Mouse (Mus musculus): ENCODE data around the gene Aldh16a1. TPM values are rescaled to one million over a fixed set of nuclear protein-coding genes. Genes with fewer than 3 reads are reported as not detected.

Aldh16a1 gene
- total and polyA plus RNA-seq, 3 experiments, result 26.9 to 49.8 (median 45.1) TPM

- H3K9me3 ChIP-seq (replicated peaks; ENCODE audit: low read length), result no peaks in the 10 kb centered on the region
- H3K27ac ChIP-seq (ENCODE audit: insufficient read depth, low read depth), result no peak overlapping the region
- no peaks in the 10 kb centered on the region for H3K36me3 ChIP-seq (replicated peaks in 1 of 2; ENCODE audit: control insufficient read depth in 1 of 2, insufficient read depth in 1 of 2, low read length in 1 of 2)
- no peaks in the 10 kb centered on the region for H3K79me2 ChIP-seq (replicated peaks; ENCODE audit: control insufficient read depth, extremely low read depth, insufficient read depth, poor library complexity, severe bottlenecking)
- H3K4me3 ChIP-seq (replicated peaks in 1 of 3; ENCODE audit: low read depth in 2 of 3, low read length in 2 of 3, poor library complexity in 1 of 3), result no peak overlapping the region
- no peak overlapping the region for H3K9ac ChIP-seq (ENCODE audit: insufficient read depth, low read depth)
- dilution Hi-C loops (cut with MboI; ENCODE audit: extremely low pct_ligation_motif_present, extremely low pct_unique_long_range_greater_than_20kb, low sequenced_read_pairs) (no loop called here), in situ Hi-C loops (cut with MboI; ENCODE audit: low pct_ligation_motif_present, low pct_unique_long_range_greater_than_20kb, low sequenced_read_pairs) (no loop called here)
- peaks cover 0 to 20% of the 10 kb centered on the region in 2 experiments; a peak in 3 of 4 replicates for H3K4me1 ChIP-seq (ENCODE audit: control insufficient read depth in 1 of 2, insufficient read depth in 2 of 2)
- H3K27me3 ChIP-seq (replicated peaks), result peaks cover 87% of the 10 kb centered on the region
- no peak for DNase-seq (ENCODE audit: extremely low read depth)
- no peak for TF ChIP-seq CHD2 (IDR thresholded peaks at IDR 0.05; ENCODE audit: low read length)
- H3K4me2 ChIP-seq (ENCODE audit: insufficient read depth, low read depth, poor library complexity, severe bottlenecking), result no peak overlapping the region
Observed at GRCm38 (mm10) chr7:45191803-45192363, 37.5 kb upstream of the Aldh16a1 start.

- Histone ChIP-seq H3K9me3 (replicated peaks; ENCODE audit: low read length) (no peaks in the 10 kb centered on the region), H3K27me3 (replicated peaks) (peaks cover 88% of the 10 kb centered on the region)
- dilution Hi-C loops (cut with MboI; ENCODE audit: extremely low pct_ligation_motif_present, extremely low pct_unique_long_range_greater_than_20kb, low sequenced_read_pairs), result no loop called here
Observed at GRCm38 (mm10) chr7:45191161-45191560, 36.8 kb upstream of the Aldh16a1 start.

GRCm38 (mm10) chr7:45190186-45190585 lies 35.8 kb upstream of the Aldh16a1 start:
- no peaks in the 10 kb centered on the region for H3K9me3 ChIP-seq (replicated peaks; ENCODE audit: low read length)
- TF ChIP-seq NRF1 (IDR thresholded peaks at IDR 0.05; ENCODE audit: low read depth, low read length), result no peak
- no peak for TF ChIP-seq UBTF (IDR thresholded peaks at IDR 0.05; ENCODE audit: low read depth, low read length)
- no peak for TF ChIP-seq NELFE (IDR thresholded peaks at IDR 0.05; ENCODE audit: low read depth, low read length)
- TF ChIP-seq POLR2AphosphoS2 (IDR thresholded peaks at IDR 0.05; ENCODE audit: low read depth, low read length), result no peak
- no peak for TF ChIP-seq ELF1 (IDR thresholded peaks at IDR 0.05; ENCODE audit: low read depth, low read length)
- TF ChIP-seq MAX (IDR thresholded peaks at IDR 0.05; ENCODE audit: low read length), result no peak
- TF ChIP-seq KAT2A (IDR thresholded peaks at IDR 0.05; ENCODE audit: insufficient replicate concordance, low read length), result no peak
- no peak for TF ChIP-seq MEF2A (IDR thresholded peaks at IDR 0.05; ENCODE audit: borderline replicate concordance, low read depth, low read length)
- no peak for TF ChIP-seq GABPA (IDR thresholded peaks at IDR 0.05; ENCODE audit: insufficient replicate concordance, low read depth, low read length)
- TF ChIP-seq PAX5 (IDR thresholded peaks at IDR 0.05; ENCODE audit: low read length), result no peak
- H3K4me2 ChIP-seq (ENCODE audit: insufficient read depth, low read depth, poor library complexity, severe bottlenecking), result no peak overlapping the region
- dilution Hi-C loops (cut with MboI; ENCODE audit: extremely low pct_ligation_motif_present, extremely low pct_unique_long_range_greater_than_20kb, low sequenced_read_pairs), result no loop called here
- H3K79me2 ChIP-seq (replicated peaks; ENCODE audit: control insufficient read depth, extremely low read depth, insufficient read depth, poor library complexity, severe bottlenecking), result no peaks in the 10 kb centered on the region
- H3K4me1 ChIP-seq (ENCODE audit: control insufficient read depth in 1 of 2, insufficient read depth in 2 of 2), result peaks cover 0 to 13% of the 10 kb centered on the region in 2 experiments; a peak in 3 of 4 replicates
- no peak for DNase-seq (ENCODE audit: extremely low read depth)
- H3K4me3 ChIP-seq (replicated peaks in 1 of 3; ENCODE audit: low read depth in 2 of 3, low read length in 2 of 3, poor library complexity in 1 of 3), result no peak overlapping the region
- H3K36me3 ChIP-seq (replicated peaks in 1 of 2; ENCODE audit: control insufficient read depth in 1 of 2, insufficient read depth in 1 of 2, low read length in 1 of 2), result no peaks in the 10 kb centered on the region
- H3K27me3 ChIP-seq (replicated peaks), result peaks cover 89% of the 10 kb centered on the region
- in situ Hi-C loops (cut with MboI; ENCODE audit: low pct_ligation_motif_present, low pct_unique_long_range_greater_than_20kb, low sequenced_read_pairs), result no loop called here
- no peak overlapping the region for H3K9ac ChIP-seq (ENCODE audit: insufficient read depth, low read depth)
- H3K27ac ChIP-seq (ENCODE audit: insufficient read depth, low read depth), result no peak overlapping the region

More at GRCm38 (mm10) chr7:45191161-45191560, 36.8 kb upstream of the Aldh16a1 start:
- no peaks in the 10 kb centered on the region for H3K79me2 ChIP-seq (replicated peaks; ENCODE audit: control insufficient read depth, extremely low read depth, insufficient read depth, poor library complexity, severe bottlenecking)
- H3K4me3 ChIP-seq (replicated peaks in 1 of 3; ENCODE audit: low read depth in 2 of 3, low read length in 2 of 3, poor library complexity in 1 of 3), result no peak overlapping the region
- no peak overlapping the region for H3K9ac ChIP-seq (ENCODE audit: insufficient read depth, low read depth)
- no peak overlapping the region for H3K4me2 ChIP-seq (ENCODE audit: insufficient read depth, low read depth, poor library complexity, severe bottlenecking)
- no peak for DNase-seq (ENCODE audit: extremely low read depth)
- in situ Hi-C loops (cut with MboI; ENCODE audit: low pct_ligation_motif_present, low pct_unique_long_range_greater_than_20kb, low sequenced_read_pairs), result no loop called here
- no peak overlapping the region for H3K27ac ChIP-seq (ENCODE audit: insufficient read depth, low read depth)
- H3K36me3 ChIP-seq (replicated peaks in 1 of 2; ENCODE audit: control insufficient read depth in 1 of 2, insufficient read depth in 1 of 2, low read length in 1 of 2), result no peaks in the 10 kb centered on the region
- peaks cover 0 to 20% of the 10 kb centered on the region in 2 experiments; a peak in 3 of 4 replicates for H3K4me1 ChIP-seq (ENCODE audit: control insufficient read depth in 1 of 2, insufficient read depth in 2 of 2)
- TF ChIP-seq JUN (IDR thresholded peaks at IDR 0.05; ENCODE audit: insufficient read depth, low read depth, low read length) (no peak), TBP (conservative IDR thresholded peaks at IDR 0.05; ENCODE audit: low read depth, low read length) (no peak), MXI1 (IDR thresholded peaks at IDR 0.05; ENCODE audit: low read depth, low read length) (no peak), NRF1 (IDR thresholded peaks at IDR 0.05; ENCODE audit: low read depth, low read length) (no peak), GABPA (IDR thresholded peaks at IDR 0.05; ENCODE audit: insufficient replicate concordance, low read depth, low read length) (no peak), POLR2AphosphoS2 (IDR thresholded peaks at IDR 0.05; ENCODE audit: low read depth, low read length) (no peak), SIN3A (IDR thresholded peaks at IDR 0.05; ENCODE audit: low read length) (no peak)

Measured in CH12.LX (cell line).